In genomic region chr8:111957231-111957630, GRCm38 (mm10) we compare ENCODE assay signal across 24 mouse cellular contexts. TPM values are rescaled to one million over a fixed set of nuclear protein-coding genes. Genes with fewer than 3 reads are reported as not detected.
DNase-seq lines count a peak whose midpoint lies in the region; TF ChIP-seq lines count a peak whose summit lies in the region.
"Had no signal": no experiment of that assay in that cellular context is flagged by ENCODE, and none has a peak within 500 bp of the region (broad histone marks: within the 10 kb centered on the region; RNA-seq: fewer than 3 reads in every experiment).

No protein-coding gene starts in this region.

- WGBS in cerebellum, adult 2 months = 82% methylated on average over 2 of the region's 2 CpGs

- no peaks in the 10 kb centered on the region for H3K27me3 ChIP-seq in cerebellum, adult 2 months (ENCODE audit: control insufficient read depth, insufficient read depth, low read length)
- H3K27me3 ChIP-seq: CH12.LX; embryonic facial prominence, embryonic 13.5 days; embryonic facial prominence, embryonic 15.5 days; forebrain, embryonic 12.5 days; forebrain, embryonic 15.5 days; Patski had no signal

- H3K27ac ChIP-seq in cerebellum, adult 2 months (ENCODE audit: insufficient read depth, low read length) = no peak overlapping the region
- H3K27ac ChIP-seq: embryonic facial prominence, embryonic 13.5 days; embryonic facial prominence, embryonic 15.5 days; forebrain, embryonic 10.5 days; forebrain, embryonic 12.5 days; forebrain, embryonic 15.5 days had no signal

- peak; percentile 49 to 53 for DNase-seq in cerebellum, adult 2 months
- DNase-seq in cerebellum, postnatal 4 days (ENCODE audit: low spot score in 2 of 2) = no peak
- DNase-seq in cerebellum, postnatal 36 days = peak; percentile 45 to 48
- no peak for DNase-seq in cerebellum, adult 9-11 months
- peak; percentile 29 for DNase-seq in brain, adult 2 months (ENCODE audit: low read depth, low spot score)
- DNase-seq: adrenal gland, adult 8-10 months; adrenal gland, postnatal 14 days; adrenal gland, postnatal 36 days; B cell, adult 2 months; cerebellum, adult 11 months; cerebellum, adult 9-10 months; embryo, embryonic 11 days; forebrain, postnatal 0 days had no signal

- no peak overlapping the region for H3K4me3 ChIP-seq in cerebellum, adult 2 months (replicated peaks; ENCODE audit: insufficient read depth, low read depth, low read length)
- H3K4me3 ChIP-seq: embryonic facial prominence, embryonic 13.5 days; embryonic facial prominence, embryonic 15.5 days; erythroblast, embryonic 14.5 days; forebrain, embryonic 10.5 days; forebrain, embryonic 12.5 days; forebrain, embryonic 15.5 days had no signal

- no peak for TF ChIP-seq CTCF in cerebellum, adult 2 months (IDR thresholded peaks at IDR 0.05; ENCODE audit: borderline replicate concordance, insufficient read depth, low read depth, low read length)

- TF ChIP-seq POLR2A in cerebellum, adult 2 months (IDR thresholded peaks at IDR 0.05; ENCODE audit: borderline replicate concordance, insufficient read depth, low read length) = no peak

- peaks cover 13% of the 10 kb centered on the region for H3K4me1 ChIP-seq in cerebellum, adult 2 months (ENCODE audit: control insufficient read depth, insufficient read depth, low read length)
- H3K4me1 ChIP-seq: forebrain, embryonic 10.5 days; forebrain, embryonic 12.5 days; forebrain, embryonic 15.5 days had no signal

RNA-seq across cellular contexts. Expression of gene Gabarapl2, which starts 16.7 kb away (rescaled TPM):
- polyA plus RNA-seq in cerebellum, adult 2 months (2012; rRNA removed) = 373 and 404 TPM in 2 replicates

RNA-seq across cellular contexts. Expression of gene Tmem231, which starts 23.6 kb away (rescaled TPM):
- polyA plus RNA-seq in cerebellum, adult 2 months (2012; rRNA removed) = 15.1 and 15.8 TPM in 2 replicates

RNA-seq across cellular contexts. Expression of gene Adat1, which starts 34.9 kb away (rescaled TPM):
- 9.4 and 10.2 TPM in 2 replicates for polyA plus RNA-seq in cerebellum, adult 2 months (2012; rRNA removed)
- polyA plus RNA-seq: erythroblast, embryonic 14.5 days had no signal

RNA-seq across cellular contexts. Expression of gene Chst5, which starts 47.0 kb away (rescaled TPM):
- polyA plus RNA-seq in cerebellum, adult 2 months (2012; rRNA removed) = 2.1 and 3.1 TPM in 2 replicates
- polyA plus RNA-seq: activated CD4-positive, CD25-positive, alpha-beta regulatory T cell, adult 4 months; CD4-positive, CD25-positive, alpha-beta regulatory T cell, adult 4 months; erythroblast, embryonic 14.5 days; G1E; Patski had no signal

RNA-seq across cellular contexts. Expression of gene Kars, which starts 53.9 kb away (rescaled TPM):
- 90.2 and 91.7 TPM in 2 replicates for polyA plus RNA-seq in cerebellum, adult 2 months (2012; rRNA removed)

Comparison
In these comparisons a context has a peak if more than half of its experiments do, and no peak if none do; other contexts are left out.
1. DNase-seq: peak in cerebellum, adult 2 months (2 of 2), cerebellum, postnatal 36 days (2 of 2) and brain, adult 2 months (single experiment); none in cerebellum, postnatal 4 days (0 of 2) and cerebellum, adult 9-11 months (single experiment).